Mouse (Mus musculus): ENCODE measurements around the gene Smpd3.
"Not testable (repeated sequence)": the region's sequence is repeated elsewhere in the genome, so short reads cannot be mapped to it uniquely, and the experiment has no call there.

DNA sequence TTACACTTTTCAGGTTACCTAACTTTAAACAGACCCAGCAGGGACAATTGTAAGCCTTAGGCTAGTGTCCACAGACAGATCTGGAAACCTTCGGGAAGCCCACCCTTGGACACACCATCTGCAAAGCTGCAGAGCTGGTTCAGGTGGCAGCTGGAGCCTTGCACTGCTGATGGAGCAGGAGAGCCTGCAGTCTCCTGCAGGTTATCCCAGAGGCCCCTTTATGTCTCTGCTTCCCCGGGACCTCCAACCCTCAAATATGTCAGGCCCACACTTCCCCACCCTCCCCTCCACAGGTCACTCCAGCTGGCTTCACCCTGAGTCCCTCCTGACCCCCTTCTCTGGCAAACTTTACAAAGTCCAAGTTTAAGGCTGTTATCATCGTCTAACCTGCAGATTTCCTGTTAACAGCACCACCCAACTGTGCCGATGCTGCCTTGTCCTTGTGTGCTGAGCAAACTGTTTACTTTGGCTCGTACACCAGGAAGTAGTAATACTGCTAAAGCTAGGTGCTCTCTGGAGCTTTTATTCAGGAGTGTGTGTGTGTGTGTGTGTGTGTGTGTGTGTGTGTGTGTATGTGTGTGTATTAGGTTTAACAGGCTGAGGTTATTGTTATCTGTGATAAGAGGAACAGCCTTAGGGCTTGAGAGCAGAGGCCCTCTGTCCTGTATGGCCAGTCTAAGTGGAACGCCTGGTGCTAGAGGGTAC lies 29.6 kb downstream of the Smpd3 start:
- TF ChIP-seq CTCF (conservative IDR thresholded peaks at IDR 0.05; ENCODE audit: insufficient read depth, insufficient read length, low read depth, low read length); POLR2A (IDR thresholded peaks at IDR 0.05; ENCODE audit: low read depth, low read length): not testable (repeated sequence)

All from kidney, adult 2 months (tissue).